Mouse (Mus musculus) liver, embryonic 11.5 days (tissue): ENCODE data around the gene Cyp46a1. TPM values are rescaled to one million over a fixed set of nuclear protein-coding genes. Genes with fewer than 3 reads are reported as not detected.

Experiments used
- ATAC-seq: fragments of 200-750 bp; cut with Nextera tagmentation; replicated peaks from 2 replicates; pipeline ENCODE4 v1.8.0; 2017; ENCODE audit warnings: moderate number of reproducible peaks, mild to moderate bottlenecking, moderate TSS enrichment, moderate library complexity; ENCODE audit not compliant: low FRiP score
- DNase-seq: peaks from one replicate; pipeline ENCODE4 v3.0.0-alpha.2; 2017; ENCODE audit warnings: low spot score
- H3K27ac ChIP-seq: fragments of 300-500 bp; sonication (generic); 2 replicates; pipeline ENCODE4 v1.5.1; 2014; ENCODE audit warnings: mild to moderate bottlenecking, low read depth, low read length, control low read depth
- H3K27me3 ChIP-seq: fragments of 300-500 bp; sonication (generic); replicated peaks from 2 replicates; pipeline ENCODE4 v1.6.1; 2014; ENCODE audit warnings: low read length, mixed read lengths; ENCODE audit not compliant: control insufficient read depth, insufficient read depth
- H3K36me3 ChIP-seq: fragments of 300-500 bp; sonication (generic); 2 replicates; pipeline ENCODE4 v1.6.1; 2014; ENCODE audit warnings: mild to moderate bottlenecking, low read length, moderate library complexity, mixed read lengths; ENCODE audit not compliant: control insufficient read depth, insufficient read depth
- H3K4me1 ChIP-seq: fragments of 300-500 bp; sonication (generic); replicated peaks from 2 replicates; pipeline ENCODE4 v1.6.1; 2014; ENCODE audit warnings: low read length, mixed read lengths; ENCODE audit not compliant: control insufficient read depth, insufficient read depth
- H3K4me2 ChIP-seq: fragments of 300-500 bp; sonication (generic); 2 replicates; pipeline ENCODE4 v1.6.1; 2014; ENCODE audit warnings: mild to moderate bottlenecking, control low read depth, moderate library complexity
- H3K4me3 ChIP-seq: fragments of 300-500 bp; sonication (generic); 2 replicates; pipeline ENCODE4 v1.5.1; 2014; ENCODE audit warnings: low read depth, low read length, control low read depth
- H3K9ac ChIP-seq: fragments of 300-500 bp; sonication (generic); 2 replicates; pipeline ENCODE4 v1.6.1; 2014; ENCODE audit warnings: low read depth, low read length, control low read depth
- H3K9me3 ChIP-seq: fragments of 300-500 bp; sonication (generic); 2 replicates; pipeline ENCODE4 v1.6.1; 2016; ENCODE audit warnings: low read length, inconsistent platforms, mixed read lengths; ENCODE audit not compliant: control insufficient read depth
- WGBS: fragments of 180-500 bp; shearing (Covaris S2); extraction: QIAGEN DNeasy Blood & Tissue Kit; methylation state at CpG from one replicate; pipeline ENCODE4 v1.1.7; 2014; 5-methylcytosine and 5-hydroxymethylcytosine counted together
- polyA plus RNA-seq: library from polyadenylated mRNA; unstranded; fragments of >200 nt; fragmentation: Nextera tagmentation; extraction: Ambion mirVana; gene quantifications from 2 replicates; pipeline ENCODE4 v1.2.1, GENCODE M21; 2014

Gene Cyp46a1
- polyA plus RNA-seq, 1 experiment from 2014 or later: 2.2 TPM

DNA sequence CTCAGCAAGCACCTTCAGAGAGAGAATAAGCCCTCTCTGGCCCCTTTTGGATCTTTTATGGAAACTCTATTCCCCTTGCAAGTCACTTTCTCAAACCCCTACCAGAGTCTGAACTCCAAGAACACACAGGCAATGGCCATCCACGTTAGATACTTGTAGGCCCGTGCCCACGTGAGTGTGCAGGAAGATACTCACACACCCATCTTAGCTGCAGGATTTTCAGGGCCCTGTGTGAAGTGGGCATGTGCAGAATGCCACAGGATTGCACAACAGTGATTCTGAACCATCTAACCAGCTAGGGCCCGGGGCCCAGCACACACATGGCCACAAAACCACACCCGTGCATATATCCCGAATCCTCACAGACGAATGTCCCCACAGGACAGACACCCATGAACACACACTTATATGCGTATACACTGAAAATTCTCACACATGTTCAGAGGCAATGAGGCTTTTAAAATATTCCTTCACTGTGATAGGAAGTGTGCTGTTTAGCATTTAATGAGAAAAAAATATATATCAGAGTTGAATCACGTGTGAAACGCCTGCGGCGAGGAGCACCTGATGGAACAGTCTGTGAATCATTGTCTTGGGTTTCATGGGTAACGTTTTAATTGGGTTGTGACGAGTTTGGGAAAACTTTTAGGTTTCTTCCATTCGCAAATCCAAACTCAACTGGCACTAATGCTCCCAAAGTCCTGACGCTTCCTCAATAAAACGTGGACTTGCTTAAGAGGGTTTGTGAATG lies 60.5 kb downstream of the Cyp46a1 start:
- no peaks in the 10 kb centered on the region for H3K27me3 ChIP-seq
- DNase-seq: no peak
- WGBS: 83% methylated on average over 17 of the region's 17 CpGs
- H3K9me3 ChIP-seq: no peaks in the 10 kb centered on the region
- no peak for ATAC-seq
- H3K9ac ChIP-seq: no peak overlapping the region
- H3K4me1 ChIP-seq: no peaks in the 10 kb centered on the region
- H3K36me3 ChIP-seq: no peaks in the 10 kb centered on the region
- H3K27ac ChIP-seq: no peak overlapping the region
- H3K4me3 ChIP-seq: no peak overlapping the region
- no peak overlapping the region for H3K4me2 ChIP-seq

DNA sequence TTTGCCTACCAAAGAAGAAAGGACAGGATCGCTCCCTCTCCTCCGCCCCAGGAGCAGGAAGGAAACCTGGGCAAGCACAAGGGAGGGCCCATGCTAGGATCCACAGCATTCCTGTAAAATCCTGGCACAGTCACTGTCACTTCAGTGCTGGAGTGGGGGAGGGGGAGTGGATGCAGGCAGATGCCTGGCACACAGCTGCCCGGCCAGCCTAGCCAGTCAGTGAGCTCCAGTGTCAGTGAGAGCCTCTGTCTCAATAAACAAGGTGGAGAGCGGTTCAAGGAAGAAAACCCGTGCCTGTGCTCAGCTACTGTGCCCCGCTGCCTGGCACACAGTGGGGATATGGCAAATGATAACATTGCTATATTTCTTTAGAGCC lies 61.1 kb downstream of the Cyp46a1 start:
- no peak for ATAC-seq

GRCm38 (mm10) chr12:108396081-108396947 lies 62.1 kb downstream of the Cyp46a1 start:
- DNase-seq: no peak
- H3K9ac ChIP-seq: no peak overlapping the region
- no peaks in the 10 kb centered on the region for H3K9me3 ChIP-seq
- H3K4me3 ChIP-seq: no peak overlapping the region
- no peak overlapping the region for H3K4me2 ChIP-seq
- no peak for ATAC-seq
- H3K27me3 ChIP-seq: no peaks in the 10 kb centered on the region
- H3K4me1 ChIP-seq: no peaks in the 10 kb centered on the region
- H3K27ac ChIP-seq: no peak overlapping the region
- 77% methylated on average over 11 of the region's 11 CpGs for WGBS
- H3K36me3 ChIP-seq: no peaks in the 10 kb centered on the region

More for the DNA sequence above, 61.1 kb downstream of the Cyp46a1 start:
- Histone ChIP-seq H3K27ac (no peak overlapping the region), H3K36me3 (no peaks in the 10 kb centered on the region), H3K9ac (no peak overlapping the region), H3K4me2 (no peak overlapping the region), H3K4me3 (no peak overlapping the region), H3K9me3 (no peaks in the 10 kb centered on the region), H3K27me3 (no peaks in the 10 kb centered on the region), H3K4me1 (no peaks in the 10 kb centered on the region)
- 76% methylated on average over 6 of the region's 6 CpGs for WGBS
- no peak for DNase-seq

DNA sequence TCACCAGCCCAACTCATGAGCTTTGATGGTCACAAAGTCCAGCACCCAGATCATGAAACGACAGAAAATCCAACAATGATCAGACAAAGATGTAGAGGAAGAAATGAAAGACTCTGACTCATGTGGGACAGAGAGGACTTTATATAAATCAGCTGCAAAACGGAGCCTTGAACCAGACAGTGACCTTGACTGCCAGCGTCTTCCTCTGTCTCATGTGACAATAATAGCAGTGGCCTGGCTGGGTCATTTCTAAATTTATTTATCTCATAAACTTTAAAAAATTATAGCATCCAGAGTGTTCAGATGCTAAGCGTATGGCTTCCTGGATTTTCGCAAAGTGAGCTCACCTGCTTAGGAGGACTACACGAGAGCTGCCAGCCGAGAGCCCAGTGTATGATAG lies 64.5 kb downstream of the Cyp46a1 start:
- no peaks in the 10 kb centered on the region for H3K4me1 ChIP-seq
- H3K4me2 ChIP-seq: no peak overlapping the region
- 82% methylated on average over 7 of the region's 7 CpGs for WGBS
- no peak for DNase-seq
- ATAC-seq: no peak
- H3K9ac ChIP-seq: no peak overlapping the region
- no peak overlapping the region for H3K27ac ChIP-seq
- no peaks in the 10 kb centered on the region for H3K27me3 ChIP-seq
- no peaks in the 10 kb centered on the region for H3K9me3 ChIP-seq
- no peak overlapping the region for H3K4me3 ChIP-seq
- H3K36me3 ChIP-seq: no peaks in the 10 kb centered on the region

DNA sequence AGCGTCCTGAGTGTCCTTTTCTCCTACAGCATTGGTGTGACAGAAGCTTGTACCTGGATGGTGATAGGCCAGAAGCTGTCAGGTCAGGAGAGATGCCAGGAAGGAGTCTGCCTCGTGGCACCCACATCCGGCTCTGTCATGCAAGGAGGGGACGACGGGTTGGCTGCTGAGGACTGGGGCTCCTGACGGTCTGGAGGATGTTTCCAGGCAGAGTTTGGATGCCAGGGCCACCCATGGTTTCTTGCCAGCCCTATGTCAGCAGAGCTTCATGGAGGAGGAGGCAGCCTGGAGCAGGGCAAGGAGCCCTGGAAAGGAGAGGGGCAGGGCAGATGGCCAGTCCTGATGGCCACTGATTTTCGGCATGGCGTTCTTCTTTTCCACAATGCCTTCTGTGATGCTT lies 65.0 kb downstream of the Cyp46a1 start:
- no peaks in the 10 kb centered on the region for H3K4me1 ChIP-seq
- H3K4me2 ChIP-seq: no peak overlapping the region
- 81% methylated on average over 8 of the region's 8 CpGs for WGBS
- H3K9me3 ChIP-seq: no peaks in the 10 kb centered on the region
- no peaks in the 10 kb centered on the region for H3K27me3 ChIP-seq
- H3K9ac ChIP-seq: no peak overlapping the region
- DNase-seq (no peak), ATAC-seq (no peak)
- H3K4me3 ChIP-seq: no peak overlapping the region
- H3K36me3 ChIP-seq: no peaks in the 10 kb centered on the region
- H3K27ac ChIP-seq: no peak overlapping the region

DNA sequence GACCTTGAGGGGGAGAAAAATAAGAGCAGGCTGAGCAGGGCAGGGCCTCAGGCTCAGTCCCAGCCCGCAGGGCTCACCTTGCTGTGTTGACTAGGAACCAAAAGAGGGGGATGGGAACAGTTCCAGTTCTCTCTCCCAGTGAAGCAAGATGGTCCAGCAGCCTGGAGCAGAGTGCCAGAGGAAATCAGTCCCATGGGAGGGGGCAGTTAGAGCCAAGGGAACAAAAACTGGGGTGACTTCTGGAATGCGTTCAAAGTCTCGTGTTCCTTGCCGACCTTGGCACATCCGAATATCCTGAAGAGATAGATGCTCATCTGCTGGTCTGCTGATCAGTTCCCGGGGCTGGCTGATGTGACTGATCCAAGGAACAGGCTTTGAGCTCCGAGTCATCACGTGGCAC lies 66.8 kb downstream of the Cyp46a1 start:
- Histone ChIP-seq H3K9ac (no peak overlapping the region), H3K27me3 (no peaks in the 10 kb centered on the region), H3K9me3 (no peaks in the 10 kb centered on the region), H3K4me1 (no peaks in the 10 kb centered on the region), H3K4me3 (no peak overlapping the region), H3K4me2 (no peak overlapping the region), H3K36me3 (no peaks in the 10 kb centered on the region), H3K27ac (no peak overlapping the region)
- ATAC-seq (no peak), DNase-seq (no peak)
- WGBS: 67% methylated on average over 8 of the region's 8 CpGs

DNA sequence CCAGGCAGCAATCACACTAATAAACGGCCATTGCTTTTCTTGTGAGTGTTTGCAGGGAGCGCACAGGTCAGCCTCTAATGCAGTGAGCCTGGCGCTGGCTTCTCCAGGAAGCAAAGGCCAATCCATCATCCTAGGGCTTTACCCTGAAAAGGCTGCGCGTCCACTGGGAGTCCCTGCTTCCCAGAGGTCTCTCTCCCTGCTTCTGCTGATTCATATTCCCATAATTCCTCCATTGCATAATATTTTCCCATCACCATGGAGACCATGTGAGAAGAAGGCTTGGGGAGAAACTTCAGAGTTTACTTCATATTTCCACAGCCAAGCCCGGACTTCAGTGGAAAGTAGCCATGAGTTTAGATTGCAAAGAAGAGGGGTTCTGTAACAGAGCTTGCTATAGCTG lies 69.8 kb downstream of the Cyp46a1 start:
- Histone ChIP-seq H3K4me3 (no peak overlapping the region), H3K9me3 (no peaks in the 10 kb centered on the region), H3K27ac (0 out of 2 replicates have a peak overlapping the region, but pooled peaks have one; percentile 9), H3K4me1 (no peaks in the 10 kb centered on the region), H3K36me3 (no peaks in the 10 kb centered on the region), H3K4me2 (no peak overlapping the region), H3K27me3 (no peaks in the 10 kb centered on the region), H3K9ac (no peak overlapping the region)
- 52% methylated on average over 6 of the region's 6 CpGs for WGBS
- ATAC-seq (no peak), DNase-seq (no peak)

DNA sequence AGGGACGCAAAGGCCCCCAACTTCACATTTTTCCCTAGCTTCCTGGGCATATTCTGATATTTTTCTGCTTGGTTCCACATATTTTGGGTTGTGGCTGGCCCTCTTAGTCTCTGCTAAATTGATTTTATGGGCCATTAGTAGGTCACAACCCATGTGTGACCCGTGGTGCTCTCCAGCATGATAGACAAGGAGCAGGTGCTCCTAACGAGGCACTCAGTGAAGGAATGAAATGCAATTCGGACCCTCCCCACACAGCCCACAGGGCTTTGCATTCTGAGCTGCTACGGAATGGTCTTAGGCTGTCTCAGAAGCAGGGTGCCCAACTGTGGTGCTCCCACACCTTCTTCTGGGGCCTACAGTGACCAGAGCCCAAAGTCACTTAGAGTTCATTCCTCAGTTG lies 74.9 kb downstream of the Cyp46a1 start:
- DNase-seq (no peak), ATAC-seq (no peak)
- H3K4me1 ChIP-seq: no peaks in the 10 kb centered on the region
- WGBS: 73% methylated on average over 5 of the region's 5 CpGs
- H3K36me3 ChIP-seq: no peaks in the 10 kb centered on the region
- H3K27ac ChIP-seq: no peak overlapping the region
- H3K9ac ChIP-seq: no peak overlapping the region
- no peak overlapping the region for H3K4me2 ChIP-seq
- no peaks in the 10 kb centered on the region for H3K9me3 ChIP-seq
- H3K4me3 ChIP-seq: no peak overlapping the region
- H3K27me3 ChIP-seq: no peaks in the 10 kb centered on the region
